Mouse (Mus musculus): ENCODE results near the gene Ntng1.

GRCm38 (mm10) chr3:109765608-109766007, 378.2 kb downstream of the Ntng1 start:
- TF ChIP-seq CTCF (conservative IDR thresholded peaks at IDR 0.05; ENCODE audit: low read length) (no peak), POU5F1 (IDR thresholded peaks at IDR 0.05; ENCODE audit: borderline replicate concordance, low read length) (no peak)

Measured in E14TG2a.4 (cell line).